Mouse (Mus musculus) layer of hippocampus, adult 18-20 months (tissue): ENCODE data around the gene Hipk1. TPM values are rescaled to one million over a fixed set of nuclear protein-coding genes. Genes with fewer than 3 reads are reported as not detected.

ENCODE experiments used
- DNase-seq, 2 experiments: peaks; one replicate each; pipeline ENCODE4 v3.0.0; 2022; ENCODE audit warnings: low spot score in 2 of 2
- total RNA-seq, 2 experiments: library from RNA; stranded (reverse); gene quantifications; 2 replicates each; pipeline ENCODE4 v1.2.3; 2021

Hipk1 gene
- total RNA-seq, 2 experiments from 2014 or later = 131 to 137 TPM

GRCm38 (mm10) chr3:103716774-103717760 is 74.3 kb downstream of the Hipk1 start:
- no peak for DNase-seq

- DNase-seq = no peak
Measured at GRCm38 (mm10) chr3:103715762-103716693, 75.3 kb downstream of the Hipk1 start.

DNA sequence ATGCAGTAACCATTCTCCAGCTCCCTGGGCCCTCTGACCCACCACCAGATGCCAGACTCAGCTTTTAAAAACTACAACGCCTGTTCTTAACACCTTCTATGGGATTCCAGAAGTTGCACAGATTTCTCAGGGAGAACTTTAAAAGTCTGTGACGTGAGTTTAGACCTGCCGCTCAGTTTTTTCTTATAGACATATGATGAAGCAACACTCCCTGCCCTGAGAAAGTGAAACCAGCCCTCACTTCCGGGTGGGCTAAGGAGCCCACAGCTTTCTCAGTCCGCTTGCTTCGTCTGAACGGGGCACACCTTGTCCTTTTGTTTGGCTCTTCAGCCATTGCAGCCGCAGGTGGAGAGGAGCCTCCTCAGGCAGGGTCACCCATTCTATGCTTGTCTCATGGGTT is 76.4 kb downstream of the Hipk1 start:
- no peak for DNase-seq

GRCm38 (mm10) chr3:103714236-103714875 is 77.0 kb downstream of the Hipk1 start:
- no peak for DNase-seq

- DNase-seq = no peak
Measured at GRCm38 (mm10) chr3:103712196-103712595, 79.2 kb downstream of the Hipk1 start.

GRCm38 (mm10) chr3:103709470-103710040 is 81.8 kb downstream of the Hipk1 start:
- no peak for DNase-seq

GRCm38 (mm10) chr3:103705426-103705825 is 85.9 kb downstream of the Hipk1 start:
- no peak for DNase-seq

DNA sequence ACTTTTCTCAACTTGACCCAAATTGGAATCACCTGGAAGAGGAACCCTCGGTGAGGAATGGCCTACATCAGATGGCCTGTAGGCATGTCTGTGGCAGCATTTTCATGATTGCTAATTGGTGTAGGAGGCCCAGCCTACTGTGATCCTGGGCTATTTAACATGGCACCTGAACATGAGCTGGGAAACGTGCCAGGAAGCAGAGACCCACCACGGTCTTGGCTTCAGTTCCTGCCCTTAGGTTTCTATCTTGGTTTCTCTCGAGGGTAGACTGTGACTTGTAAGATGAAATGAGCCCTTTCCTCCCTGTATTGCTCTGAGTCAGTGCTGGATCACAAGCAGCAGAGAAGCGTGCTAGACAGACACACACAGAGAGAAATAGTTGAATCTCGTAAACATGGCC is 86.7 kb downstream of the Hipk1 start:
- no peak for DNase-seq

- no peak for DNase-seq
Measured at GRCm38 (mm10) chr3:103696388-103696925, 94.9 kb downstream of the Hipk1 start.

DNA sequence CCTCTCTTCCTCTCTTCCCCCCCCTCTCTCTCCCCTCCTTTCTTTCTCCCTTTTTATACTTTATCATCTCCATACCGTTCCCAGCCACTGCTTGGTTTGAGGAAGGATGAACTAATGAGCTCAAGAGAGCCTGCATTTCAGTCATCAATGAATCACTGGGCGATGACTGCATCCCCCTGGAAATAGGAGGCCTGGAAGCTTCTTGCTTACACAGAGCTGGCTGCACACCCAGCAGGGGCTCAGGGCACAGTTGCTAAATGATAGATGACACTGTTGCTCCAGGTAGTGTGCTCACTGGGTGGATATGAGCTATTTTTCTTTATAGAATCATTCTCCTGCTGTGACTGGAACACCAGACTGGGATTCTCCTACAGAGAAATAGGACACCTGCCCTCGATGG is 95.8 kb downstream of the Hipk1 start:
- no peak for DNase-seq

DNA sequence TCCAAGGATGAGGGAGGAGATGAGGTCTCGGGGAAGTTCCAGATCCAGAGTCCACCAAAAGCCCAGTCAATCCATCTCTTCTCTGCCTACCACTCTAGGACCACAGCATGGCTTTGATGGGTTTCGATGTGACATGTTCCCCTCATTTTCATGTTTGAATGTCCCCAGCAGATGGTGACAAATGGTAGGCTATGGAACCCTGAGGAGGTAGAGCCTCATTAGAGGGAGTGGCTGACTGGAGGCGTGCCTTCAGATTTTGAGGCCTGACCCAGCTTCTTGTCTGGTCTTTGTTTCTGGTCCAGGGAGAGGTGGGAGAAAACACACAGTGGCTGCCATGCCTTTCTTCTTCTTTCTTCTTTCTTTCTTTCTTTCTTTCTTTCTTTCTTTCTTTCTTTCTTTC is 100.9 kb downstream of the Hipk1 start:
- no peak for DNase-seq

Other genes starting within 250 kb of the Hipk1 start
- gene Syt6, start 216.3 kb downstream of the Hipk1 start, total RNA-seq = 1 to 10 TPM; 6.4 to 8.5 TPM
- gene Atg4a-ps, start 145.5 kb downstream of the Hipk1 start, total RNA-seq = 1 to 10 TPM in 1 of 2 experiments, under 1 TPM in 1; 0.18 to 1.2 TPM
- 10 to 100 TPM; 12.0 to 14.1 TPM for gene Olfml3, start 53.6 kb downstream of the Hipk1 start, total RNA-seq
- not detected for gene Gm10964, start 52.2 kb downstream of the Hipk1 start, total RNA-seq
- 10 to 100 TPM in 1 of 2 experiments, 1 to 10 TPM in 1; 9.0 to 12.2 TPM for gene Dclre1b, start 17.9 kb upstream of the Hipk1 start, total RNA-seq
- 10 to 100 TPM; 11.4 to 12.6 TPM for gene Ap4b1, start 18.0 kb upstream of the Hipk1 start, total RNA-seq
- gene Gm43064, start 18.0 kb upstream of the Hipk1 start, total RNA-seq = under 1 TPM; 0.42 to 0.79 TPM
- gene Bcl2l15, start 41.0 kb upstream of the Hipk1 start, total RNA-seq = 1 to 10 TPM; 1.1 to 1.4 TPM
- gene Ptpn22, start 68.2 kb upstream of the Hipk1 start, total RNA-seq = under 1 TPM; 0.68 to 0.89 TPM
- gene Rsbn1, start 122.6 kb upstream of the Hipk1 start, total RNA-seq = 10 to 100 TPM; 22.1 to 25.9 TPM
- 10 to 100 TPM; 42.4 to 43.7 TPM for gene Phtf1, start 176.5 kb upstream of the Hipk1 start, total RNA-seq